In the genomic region with DNA sequence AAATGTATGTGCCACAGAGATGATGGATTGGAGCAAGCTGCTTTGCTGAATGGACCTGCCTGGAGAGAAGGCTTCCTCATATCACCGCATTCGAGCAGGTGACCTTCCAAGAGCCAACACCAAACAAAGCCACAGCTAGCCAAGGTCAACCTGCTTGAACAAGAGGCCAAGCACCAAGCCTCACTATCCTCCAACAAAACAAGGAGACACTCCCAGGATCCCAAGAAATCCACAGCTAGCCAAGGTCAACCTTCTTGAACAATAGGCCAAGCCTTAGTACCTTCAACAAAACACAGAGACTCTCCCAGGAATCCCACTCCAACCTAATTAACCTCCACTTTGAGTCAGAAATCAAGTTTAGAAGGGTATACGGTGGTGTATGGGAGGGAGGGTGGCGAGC, we compare ENCODE assay signal across 23 mouse cellular contexts. TPM values are rescaled to one million over a fixed set of nuclear protein-coding genes. Genes with fewer than 3 reads are reported as not detected.
DNase-seq lines count a peak whose midpoint lies in the region; TF ChIP-seq lines count a peak whose summit lies in the region.
"Had no signal": no experiment of that assay in that cellular context is flagged by ENCODE, and none has a peak within 500 bp of the region (broad histone marks: within the 10 kb centered on the region; RNA-seq: fewer than 3 reads in every experiment).

No protein-coding gene starts in this region.

- no peak overlapping the region for H3K4me3 ChIP-seq in heart, adult 2 months
- H3K4me3 ChIP-seq in E14TG2a.4 (replicated peaks; ENCODE audit: low read length) (peak overlapping the region; percentile 20; the same call in 1 of the 2 replicates), ES-E14 (ENCODE audit: insufficient read depth in 1 of 2, low read depth in 1 of 2, low read length in 2 of 2, poor library complexity in 1 of 2, severe bottlenecking in 1 of 2) (no peak overlapping the region)
- H3K4me3 ChIP-seq: embryonic facial prominence, embryonic 12.5 days; embryonic facial prominence, embryonic 15.5 days; heart, embryonic 12.5 days; hindbrain, embryonic 10.5 days; hindbrain, embryonic 13.5 days; intestine, embryonic 15.5 days had no signal

- peaks cover 5% of the 10 kb centered on the region; the same call in 1 of the 2 replicates for H3K4me1 ChIP-seq in heart, adult 2 months (ENCODE audit: control insufficient read depth, insufficient read depth, low read length)
- H3K4me1 ChIP-seq in E14TG2a.4 (replicated peaks; ENCODE audit: low read depth, low read length) (peaks cover 28% of the 10 kb centered on the region), ES-E14 (ENCODE audit: control insufficient read depth in 2 of 2, insufficient read depth in 2 of 2, low read length in 2 of 2, poor library complexity in 1 of 2) (peaks cover 2 to 8% of the 10 kb centered on the region in 2 experiments; a peak in 2 of 4 replicates)
- H3K4me1 ChIP-seq: embryonic facial prominence, embryonic 12.5 days; embryonic facial prominence, embryonic 15.5 days; hindbrain, embryonic 10.5 days; intestine, embryonic 15.5 days had no signal

- no peaks in the 10 kb centered on the region for H3K27me3 ChIP-seq in heart, adult 2 months (ENCODE audit: control insufficient read depth, insufficient read depth, low read length)
- H3K27me3 ChIP-seq in E14TG2a.4 (ENCODE audit: insufficient read depth, low read length), result no peaks in the 10 kb centered on the region
- H3K27me3 ChIP-seq: embryonic facial prominence, embryonic 12.5 days; embryonic facial prominence, embryonic 15.5 days; heart, embryonic 12.5 days; hindbrain, embryonic 13.5 days; intestine, embryonic 15.5 days; Patski had no signal

- intact Hi-C loops in heart, adult 2 months (cut with DNase I), result no loop called here
- intact Hi-C loops in heart, postnatal 14 days (cut with DNase I), result no loop called here

- peak overlapping the region; percentile 0 for H3K27ac ChIP-seq in heart, adult 2 months
- no peak overlapping the region for H3K27ac ChIP-seq in ES-E14 (ENCODE audit: insufficient read depth, low read depth, low read length, poor library complexity, severe bottlenecking)
- H3K27ac ChIP-seq: embryonic facial prominence, embryonic 12.5 days; embryonic facial prominence, embryonic 15.5 days; hindbrain, embryonic 10.5 days; hindbrain, embryonic 13.5 days; intestine, embryonic 15.5 days had no signal

- peaks cover 12% of the 10 kb centered on the region for H3K36me3 ChIP-seq in heart, adult 2 months (ENCODE audit: control insufficient read depth, insufficient read depth, low read length)
- H3K36me3 ChIP-seq in E14TG2a.4 (ENCODE audit: insufficient read depth, low read length) (no peaks in the 10 kb centered on the region), ES-E14 (ENCODE audit: control insufficient read depth, insufficient read depth, low read length, poor library complexity, severe bottlenecking) (no peaks in the 10 kb centered on the region)
- H3K36me3 ChIP-seq: embryonic facial prominence, embryonic 12.5 days; embryonic facial prominence, embryonic 15.5 days; intestine, embryonic 15.5 days had no signal

- no peak overlapping the region for H3K9ac ChIP-seq in heart, adult 2 months (ENCODE audit: low read depth, low read length)
- H3K9ac ChIP-seq in ES-E14 (ENCODE audit: insufficient read depth, low read depth, low read length, poor library complexity, severe bottlenecking), result no peak overlapping the region
- H3K9ac ChIP-seq: embryonic facial prominence, embryonic 12.5 days; embryonic facial prominence, embryonic 15.5 days; forebrain, postnatal 0 days; heart, embryonic 12.5 days; hindbrain, embryonic 13.5 days; intestine, embryonic 15.5 days had no signal

- no peak for TF ChIP-seq CTCF in heart, adult 2 months (IDR thresholded peaks at IDR 0.05)
- no peak for TF ChIP-seq CTCF in E14TG2a.4 (conservative IDR thresholded peaks at IDR 0.05; ENCODE audit: low read length)

- no peak for TF ChIP-seq POLR2A in heart, adult 2 months (IDR thresholded peaks at IDR 0.05; ENCODE audit: insufficient read depth, low read depth, low read length)

- DNase-seq in heart, adult 2 months, result no peak
- no peak for DNase-seq in heart, postnatal 14 days
- peak; percentile 45 for DNase-seq in ES-E14 (ENCODE audit: low read depth, low spot score)
- DNase-seq in frontal cortex, postnatal 14 days (ENCODE audit: low spot score in 2 of 2), result no peak
- no peak for DNase-seq in spleen, postnatal 4 days (ENCODE audit: low spot score in 2 of 2)
- DNase-seq: adrenal gland, adult 8-10 months; adrenal gland, postnatal 25 days; cerebellum, adult 11-12 months; cerebellum, adult 9-10 months; cerebellum, postnatal 25 days; forebrain, postnatal 0 days; gastrocnemius, postnatal 25 days; heart, postnatal 36 days; kidney, adult 11 months; kidney, adult 8-10 months had no signal

- TF ChIP-seq EP300 in heart, adult 2 months (IDR thresholded peaks at IDR 0.05; ENCODE audit: insufficient read depth, low read depth, low read length), result no peak

- peaks cover 4% of the 10 kb centered on the region for H3K79me2 ChIP-seq in heart, adult 2 months (replicated peaks; ENCODE audit: control insufficient read depth, insufficient read depth, low read length)

- H3K9me3 ChIP-seq in E14TG2a.4 (ENCODE audit: low read length) (no peaks in the 10 kb centered on the region), ES-E14 (ENCODE audit: control insufficient read depth, insufficient read depth, low read depth, low read length) (no peaks in the 10 kb centered on the region)
- H3K9me3 ChIP-seq: embryonic facial prominence, embryonic 12.5 days; embryonic facial prominence, embryonic 15.5 days; heart, embryonic 12.5 days; hindbrain, embryonic 13.5 days; intestine, embryonic 15.5 days had no signal

- in situ Hi-C loops in ES-E14 (cut with MboI; ENCODE audit: low sequenced_read_pairs in 2 of 2, unreplicated experiment in 2 of 2), result no loop called here

- WGBS in heart, adult 2 months, result 74% methylated on average over 4 of the region's 4 CpGs

TF ChIP-seq in ES-E14, 5 proteins besides CTCF, POLR2A, EP300 and RAD21:
- TF ChIP-seq HCFC1 (IDR thresholded peaks at IDR 0.05; ENCODE audit: borderline replicate concordance, insufficient read depth, low read length) (no peak), MAFK (IDR thresholded peaks at IDR 0.05; ENCODE audit: insufficient read depth, low read depth, low read length) (no peak), ZNF384 (IDR thresholded peaks at IDR 0.05; ENCODE audit: low read depth, low read length) (no peak), ZC3H11A (IDR thresholded peaks at IDR 0.05; ENCODE audit: borderline replicate concordance, low read depth, low read length) (no peak), CHD2 (IDR thresholded peaks at IDR 0.05; ENCODE audit: low read depth, low read length) (no peak)

RNA-seq across cellular contexts. Expression of gene Sorbs1, which starts 59.5 kb away (rescaled TPM):
- total RNA-seq in heart, adult 2 months (2021), result 100 to 1,000 TPM; 638 to 971 TPM
- 185 and 253 TPM in 2 replicates for polyA plus RNA-seq in heart, adult 2 months (2012; rRNA removed)
- total RNA-seq in heart, postnatal 14 days (2021), result 100 to 1,000 TPM; 523 to 539 TPM
- total RNA-seq in ES-E14 (2012; rRNA removed), result 12.5 and 18.0 TPM in 2 replicates

Comparison
In these comparisons a context has a peak if more than half of its experiments do, and no peak if none do; other contexts are left out.
1. RNA of gene Sorbs1, which starts 59.5 kb away (total RNA-seq): 638 to 971 TPM in heart, adult 2 months and 523 to 539 TPM in heart, postnatal 14 days; 12.5 to 18.0 TPM in ES-E14; every median in the first group is over 10 times any median in the second.